Mouse (Mus musculus): ENCODE data around the gene Trim16.
A peak's percentile ranks its signal among the peaks of the same experiment; 100 is the strongest.

Trim16 gene

DNA sequence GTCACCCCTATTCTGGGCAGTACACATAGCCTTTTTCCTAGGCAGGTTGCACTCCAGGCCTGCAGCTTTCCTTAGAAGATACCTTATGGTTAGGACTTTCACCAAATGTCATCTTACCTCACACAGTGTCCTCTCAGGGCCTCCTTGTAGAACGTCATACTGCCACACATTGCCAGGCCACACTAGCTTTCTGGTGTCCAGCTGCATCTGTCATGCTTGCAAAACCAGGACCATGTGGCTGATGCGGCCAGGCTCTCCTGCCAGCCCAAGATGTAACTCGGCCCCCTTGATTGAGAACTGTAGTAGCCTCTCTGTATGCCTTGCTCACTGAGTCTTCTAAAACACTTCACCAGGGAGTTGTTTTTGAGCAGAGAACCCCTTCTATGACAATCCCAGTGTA, 7.9 kb downstream of the Trim16 start:
- DNase-seq (ENCODE audit: low read depth in 2 of 2, low spot score in 2 of 2) = no peak

DNA sequence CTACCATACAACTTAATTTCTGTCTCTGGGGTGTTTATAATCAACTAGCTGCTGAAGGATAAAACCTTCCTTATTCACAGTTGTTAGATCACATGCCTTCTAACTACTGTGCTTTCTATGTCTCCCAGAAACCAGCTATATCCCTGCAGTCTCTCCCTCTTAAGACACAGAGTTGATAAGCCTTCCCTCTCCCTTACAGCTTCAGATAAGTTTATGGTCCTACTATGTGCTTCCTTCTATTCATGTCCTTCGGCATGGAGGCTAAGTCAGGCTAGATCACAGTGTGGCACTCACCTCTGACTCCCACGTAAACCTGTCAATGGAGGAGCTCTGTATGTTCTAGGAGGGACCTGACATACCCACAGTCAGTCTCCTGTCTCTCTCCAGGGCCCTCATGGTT, 10.4 kb downstream of the Trim16 start:
- DNase-seq (ENCODE audit: low read depth in 2 of 2, low spot score in 2 of 2) = no peak

DNA sequence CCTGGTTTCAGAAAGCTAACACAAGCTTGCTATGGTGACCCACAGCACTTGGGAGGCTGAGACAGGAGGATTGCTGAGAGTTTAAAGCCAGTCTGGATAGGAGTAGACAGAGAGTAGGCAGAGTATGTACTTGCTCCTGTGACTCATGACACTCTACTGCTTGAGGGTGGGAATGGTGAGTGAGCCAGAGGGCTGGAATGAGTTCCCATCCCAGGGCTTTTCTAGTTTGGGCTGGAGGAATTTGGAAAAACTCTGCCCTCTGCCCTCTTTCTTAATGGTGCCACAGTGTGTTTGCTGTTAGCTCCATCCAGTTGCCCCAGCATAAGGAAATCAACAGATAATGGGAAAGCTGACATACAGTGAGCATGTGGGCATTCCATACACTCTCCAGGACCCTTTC, 11.9 kb downstream of the Trim16 start:
- DNase-seq (ENCODE audit: low read depth in 2 of 2, low spot score in 2 of 2) = no peak

- no peak for DNase-seq (ENCODE audit: low read depth in 2 of 2, low spot score in 2 of 2)
Observed at GRCm38 (mm10) chr11:62844562-62844961, 24.5 kb downstream of the Trim16 start.

DNA sequence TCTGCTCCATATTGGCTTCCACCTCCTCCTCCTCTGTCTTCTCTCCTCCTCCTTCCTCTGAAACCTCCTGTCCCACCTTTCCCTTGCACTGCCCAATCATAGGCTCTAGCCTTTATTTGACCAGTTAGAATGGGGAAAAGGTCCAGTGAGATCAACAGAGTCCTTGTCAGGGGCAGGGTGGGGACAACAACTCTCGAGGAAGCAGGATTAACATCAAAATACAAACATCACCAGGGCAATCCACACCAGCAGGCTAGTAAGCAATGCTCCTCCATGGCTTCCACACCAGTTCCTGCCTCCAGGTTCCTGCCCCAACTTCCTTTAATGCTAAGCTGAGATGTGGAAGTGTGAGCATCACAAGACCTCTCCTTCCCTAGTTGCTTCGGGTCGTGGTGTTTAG, 25.7 kb downstream of the Trim16 start:
- DNase-seq (ENCODE audit: low read depth in 2 of 2, low spot score in 2 of 2) = no peak

GRCm38 (mm10) chr11:62846961-62847654, 27.1 kb downstream of the Trim16 start, which contains the start of gene Fbxw10:
Fbxw10 (plus strand) TSS chr11:62847069.
- DNase-seq (ENCODE audit: low read depth in 2 of 2, low spot score in 2 of 2) = peak in 1 of 2 experiments; percentile 37

GRCm38 (mm10) chr11:62847655-62848191, 27.7 kb downstream of the Trim16 start:
- DNase-seq (ENCODE audit: low read depth in 2 of 2, low spot score in 2 of 2) = no peak

- DNase-seq (ENCODE audit: low read depth in 2 of 2, low spot score in 2 of 2) = no peak
Observed at GRCm38 (mm10) chr11:62848301-62848700, 28.3 kb downstream of the Trim16 start.

GRCm38 (mm10) chr11:62851199-62851598, 31.2 kb downstream of the Trim16 start:
- DNase-seq (ENCODE audit: low read depth in 2 of 2, low spot score in 2 of 2) = no peak

DNA sequence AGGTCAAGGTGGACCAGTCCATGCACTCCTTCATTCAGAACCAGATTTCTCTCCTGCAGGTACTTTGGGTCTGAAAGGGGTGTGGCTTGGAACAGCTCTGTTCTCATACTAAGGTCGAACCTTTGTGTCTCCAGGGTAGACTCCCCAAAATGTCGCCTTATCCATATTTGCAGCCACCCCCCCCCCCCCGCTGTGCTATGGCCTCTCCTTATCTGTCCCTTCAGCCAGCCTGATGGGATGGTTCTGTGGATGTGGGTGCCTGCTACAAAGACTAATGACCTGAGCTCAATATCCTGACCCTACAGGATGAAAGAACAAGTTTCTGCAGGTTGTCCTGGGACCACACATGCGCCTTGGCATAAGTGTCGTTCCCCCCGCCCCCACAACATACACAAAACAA, 33.3 kb downstream of the Trim16 start:
- no peak for DNase-seq (ENCODE audit: low read depth in 2 of 2, low spot score in 2 of 2)

DNA sequence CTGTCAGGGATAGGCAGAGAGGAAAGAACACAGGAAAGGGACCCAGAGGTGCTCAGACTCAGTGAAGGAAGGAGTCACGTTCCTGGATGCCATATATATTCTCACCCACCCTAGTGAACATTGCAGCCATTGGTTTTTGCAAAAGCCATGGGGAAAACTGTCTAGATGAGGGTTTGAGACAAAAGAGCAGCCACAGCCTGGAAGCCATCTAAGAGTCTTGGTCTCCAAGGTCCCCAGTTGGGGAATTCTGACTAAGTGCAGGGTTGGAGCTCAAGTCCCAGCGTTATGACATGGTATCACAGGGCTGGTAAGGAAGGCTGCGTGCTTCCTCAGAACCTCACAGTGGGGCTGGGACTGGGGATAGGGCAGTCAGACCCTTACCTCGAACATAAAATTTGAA, 45.5 kb downstream of the Trim16 start:
- no peak for DNase-seq (ENCODE audit: low read depth in 2 of 2, low spot score in 2 of 2)

DNA sequence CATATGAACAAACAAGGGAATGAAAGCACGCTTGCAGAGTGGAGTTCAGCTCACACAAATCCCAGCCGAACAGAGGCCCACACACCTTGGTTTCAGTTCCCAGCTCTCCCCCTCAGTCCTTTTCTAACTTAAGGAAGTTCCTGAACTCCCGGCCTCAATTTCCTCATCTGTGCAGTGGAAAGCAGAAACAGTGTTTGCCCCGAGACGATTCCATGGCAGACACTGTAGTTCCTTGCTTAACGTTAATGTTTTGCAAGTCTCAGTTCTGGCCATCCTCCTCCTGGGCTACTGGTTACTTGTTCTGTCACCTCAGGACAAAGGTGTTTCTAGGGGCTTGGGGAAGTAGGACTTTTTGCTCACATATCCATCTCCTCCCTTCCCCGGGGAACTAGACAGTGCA, 46.7 kb downstream of the Trim16 start:
- DNase-seq (ENCODE audit: low read depth in 2 of 2, low spot score in 2 of 2) = no peak

DNA sequence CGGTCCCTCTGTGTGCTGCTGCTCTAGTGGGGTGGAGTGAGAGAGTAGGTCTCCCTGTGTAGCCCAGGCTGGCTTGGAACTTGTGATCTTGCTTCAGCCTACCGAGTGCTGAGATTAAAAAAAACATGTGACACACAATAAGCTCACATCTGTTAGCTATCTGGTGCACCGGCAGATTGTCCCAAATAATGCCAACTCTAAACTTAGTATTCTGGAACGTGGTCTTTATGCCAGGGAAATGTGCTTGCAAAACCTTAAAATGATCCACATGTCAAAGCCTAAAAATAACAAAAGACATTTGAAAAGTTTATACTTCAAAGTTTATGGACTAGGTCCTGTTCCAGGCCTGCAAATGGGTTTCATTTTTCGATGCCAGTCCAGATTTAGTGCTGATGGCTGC, 49.2 kb downstream of the Trim16 start:
- DNase-seq (ENCODE audit: low read depth in 2 of 2, low spot score in 2 of 2) = no peak

DNA sequence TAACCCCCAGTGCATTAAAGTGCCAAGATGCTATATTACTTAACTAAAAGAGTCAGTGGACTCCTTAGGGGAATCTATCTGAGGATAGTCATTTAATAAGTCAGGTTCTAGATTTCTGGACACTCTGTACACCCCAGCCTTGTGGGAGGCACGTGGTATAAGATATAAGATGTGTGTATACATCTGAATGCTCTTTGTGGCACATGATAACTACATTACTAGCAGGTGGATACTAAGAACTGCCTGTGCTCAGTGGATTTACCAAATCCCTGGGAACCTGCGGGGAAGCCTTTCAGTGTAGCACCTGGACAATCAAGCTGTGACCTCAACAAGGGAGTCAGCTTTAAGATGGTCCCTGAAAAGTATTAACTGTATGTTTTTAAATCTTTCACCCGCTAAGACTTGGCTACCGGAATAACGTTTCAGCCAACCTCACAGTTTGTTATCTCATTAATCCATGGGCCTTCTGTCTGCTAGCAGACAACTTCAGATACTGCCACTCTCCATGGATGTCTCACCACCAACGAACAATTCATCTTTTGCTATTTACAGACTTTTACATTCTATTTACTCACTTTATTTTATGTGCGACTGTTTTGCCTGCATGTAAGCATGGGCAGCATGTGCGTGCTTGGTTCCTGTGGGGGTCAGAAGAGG, 49.8 kb downstream of the Trim16 start:
- no peak for DNase-seq (ENCODE audit: low read depth in 2 of 2, low spot score in 2 of 2)

GRCm38 (mm10) chr11:62873479-62873878, 53.4 kb downstream of the Trim16 start:
- DNase-seq (ENCODE audit: low read depth in 2 of 2, low spot score in 2 of 2) = no peak

DNA sequence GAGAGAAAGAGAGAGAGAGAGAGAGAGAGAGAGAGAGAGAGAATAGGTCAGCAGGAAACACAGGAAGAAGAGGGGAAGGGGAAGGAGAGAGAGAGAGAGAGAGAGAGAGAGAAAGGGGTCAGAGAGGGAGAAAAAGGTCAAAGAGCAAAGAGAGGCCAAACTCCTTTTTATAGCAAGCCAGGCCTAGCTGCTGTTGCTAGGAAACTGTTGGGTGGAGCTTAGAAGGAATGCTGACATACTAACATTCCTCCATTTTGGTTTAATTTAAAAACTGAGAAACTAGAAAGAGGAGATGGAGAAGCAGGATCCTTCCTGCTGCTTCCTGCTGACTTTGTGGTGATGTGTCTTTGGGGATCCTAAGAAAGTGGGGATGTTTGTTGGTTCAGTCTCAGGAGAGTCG, 55.7 kb downstream of the Trim16 start:
- DNase-seq (ENCODE audit: low read depth in 2 of 2, low spot score in 2 of 2) = no peak

DNA sequence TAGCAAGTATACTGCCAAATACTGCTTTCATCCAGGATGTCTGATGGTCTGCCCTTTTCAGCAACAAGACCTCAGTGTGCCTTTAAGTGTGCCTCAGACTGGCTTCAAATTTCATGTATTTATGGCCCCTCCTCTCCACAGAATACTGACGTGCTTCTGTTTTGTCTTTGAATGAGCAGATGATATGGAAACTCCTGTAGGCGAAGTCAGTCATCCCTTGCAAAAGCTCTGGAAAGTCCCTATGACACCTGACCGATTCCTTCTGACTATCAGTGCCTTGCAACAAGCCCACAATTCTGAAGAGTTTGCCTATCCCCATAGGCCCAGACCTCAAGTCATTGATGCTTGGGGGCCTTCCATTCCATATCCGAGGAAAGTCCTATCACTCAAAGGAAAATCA, 56.4 kb downstream of the Trim16 start:
- DNase-seq (ENCODE audit: low read depth in 2 of 2, low spot score in 2 of 2) = no peak

DNA sequence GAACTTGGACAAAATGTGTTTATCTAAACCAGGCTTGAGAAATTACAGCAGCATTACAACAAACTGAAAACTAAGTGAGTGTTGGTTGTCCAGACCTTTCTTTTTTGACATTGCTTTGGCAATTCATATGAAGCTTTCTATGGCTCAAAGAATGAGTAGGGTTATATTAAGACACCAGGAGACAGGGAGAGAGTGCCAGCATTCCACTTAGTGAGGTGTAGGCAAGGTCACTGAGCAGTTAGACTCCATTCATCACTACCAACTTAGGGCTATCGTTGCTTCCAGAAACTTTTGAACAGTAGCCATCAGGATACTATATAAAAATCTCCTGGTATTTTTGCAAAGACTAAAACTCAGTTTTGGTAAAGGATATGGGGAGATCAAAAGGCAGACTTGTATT, 57.4 kb downstream of the Trim16 start:
- DNase-seq (ENCODE audit: low read depth in 2 of 2, low spot score in 2 of 2) = no peak

- DNase-seq (ENCODE audit: low read depth in 2 of 2, low spot score in 2 of 2) = no peak
Observed at GRCm38 (mm10) chr11:62878728-62879127, 58.7 kb downstream of the Trim16 start.

DNA sequence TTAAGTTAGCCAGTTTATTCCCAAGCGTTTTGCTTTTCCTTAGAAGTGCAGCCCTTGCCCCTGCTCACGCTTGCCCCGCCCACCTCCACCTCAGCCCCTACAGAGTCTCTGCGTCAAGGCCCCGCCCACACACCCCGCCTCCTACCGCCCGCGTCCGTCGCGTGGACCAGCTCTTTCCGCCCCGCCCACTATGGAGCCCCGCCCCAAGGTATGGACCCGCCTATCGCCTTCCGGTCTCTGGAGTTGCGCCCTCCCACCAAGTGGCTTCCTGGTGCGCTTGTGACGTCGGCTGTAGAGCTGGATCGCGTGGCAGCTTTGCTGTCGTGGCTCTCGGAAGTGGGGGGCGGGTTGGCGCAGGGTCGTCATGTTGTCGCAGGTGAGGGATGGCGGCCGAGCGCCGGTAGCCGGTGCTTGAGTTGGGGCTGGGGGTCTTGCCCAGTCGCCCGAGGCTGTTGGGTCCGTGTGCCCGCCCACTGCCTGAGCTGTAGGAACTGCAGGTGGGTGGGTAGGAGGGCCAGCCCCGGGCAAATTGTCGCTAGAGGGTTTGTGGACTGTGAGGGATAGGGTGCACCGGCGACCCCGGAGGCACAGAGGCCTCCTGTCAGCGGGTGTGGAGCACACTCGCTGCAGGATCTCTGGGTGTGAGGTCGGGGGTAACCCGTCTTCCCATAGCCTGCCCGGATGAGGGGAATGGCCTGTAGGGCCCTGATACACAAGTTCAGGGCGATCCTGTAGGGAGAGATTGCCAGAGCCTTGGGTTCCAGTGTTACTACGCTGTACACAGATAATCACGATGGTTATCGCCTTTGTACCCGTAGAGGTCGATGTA, 59.4 kb downstream of the Trim16 start, which contains the start of gene Tvp23b:
Gene Tvp23b, plus strand, starts transcription at position 236 of the 829 bp plus-strand sequence.
- DNase-seq (ENCODE audit: low read depth in 2 of 2, low spot score in 2 of 2) = peak; percentile 97 to 99

DNA sequence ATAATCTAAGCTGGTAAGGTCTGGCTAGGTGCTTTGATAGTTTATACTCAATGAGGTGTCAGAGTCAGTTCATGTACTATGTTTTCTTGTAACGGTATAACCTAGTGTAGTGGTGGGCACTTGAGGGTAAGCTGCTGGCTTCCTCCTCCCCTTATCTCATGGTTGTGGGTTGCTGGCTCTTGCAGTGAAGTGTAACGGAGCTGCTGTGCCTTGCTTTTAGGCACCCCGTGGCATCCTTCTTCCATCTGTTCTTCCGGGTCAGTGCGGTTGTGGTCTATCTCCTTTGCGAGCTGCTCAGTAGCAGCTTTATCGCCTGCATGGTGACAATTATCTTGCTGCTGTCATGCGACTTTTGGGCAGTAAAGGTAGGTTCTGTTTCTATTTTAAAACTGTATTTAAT, 63.4 kb downstream of the Trim16 start:
- no peak for DNase-seq (ENCODE audit: low read depth in 2 of 2, low spot score in 2 of 2)

- no peak for DNase-seq (ENCODE audit: low read depth in 2 of 2, low spot score in 2 of 2)
Observed at GRCm38 (mm10) chr11:62885323-62885722, 65.3 kb downstream of the Trim16 start.

Data from CD8-positive naive resting alpha-beta T cell, adult 2 months (primary cell).